Mouse (Mus musculus) forebrain, embryonic 15.5 days (tissue): ENCODE results near the gene Glyr1. TPM values are rescaled to one million over a fixed set of nuclear protein-coding genes. Genes with fewer than 3 reads are reported as not detected.

Experiments used
- ATAC-seq: fragments of 200-750 bp; cut with Nextera tagmentation; replicated peaks from 2 replicates; pipeline ENCODE4 v1.8.0; 2017; ENCODE audit warnings: mild to moderate bottlenecking, moderate TSS enrichment, moderate library complexity
- H3K27ac ChIP-seq: fragments of 300-500 bp; sonication (generic); replicated peaks from 2 replicates; pipeline ENCODE4 v1.5.1; 2015; ENCODE audit warnings: mild to moderate bottlenecking, inconsistent platforms
- H3K27me3 ChIP-seq: fragments of 300-500 bp; sonication (generic); 2 replicates; pipeline ENCODE4 v1.6.1; 2015; ENCODE audit warnings: inconsistent platforms
- H3K36me3 ChIP-seq: fragments of 300-500 bp; sonication (generic); 2 replicates; pipeline ENCODE4 v1.6.1; 2015; ENCODE audit warnings: mild to moderate bottlenecking, inconsistent platforms
- H3K4me1 ChIP-seq: fragments of 300-500 bp; sonication (generic); 2 replicates; pipeline ENCODE4 v1.6.1; 2015; ENCODE audit warnings: inconsistent platforms
- H3K4me2 ChIP-seq: fragments of 300-500 bp; sonication (generic); replicated peaks from 2 replicates; pipeline ENCODE4 v1.6.1; 2015; ENCODE audit warnings: mild to moderate bottlenecking, inconsistent platforms
- H3K4me3 ChIP-seq: fragments of 300-500 bp; sonication (generic); 2 replicates; pipeline ENCODE4 v1.5.1; 2015; ENCODE audit warnings: mild to moderate bottlenecking, inconsistent platforms
- H3K9ac ChIP-seq: fragments of 300-500 bp; sonication (generic); replicated peaks from 2 replicates; pipeline ENCODE4 v1.6.1; 2015; ENCODE audit warnings: mild to moderate bottlenecking, inconsistent platforms
- H3K9me3 ChIP-seq: fragments of 300-500 bp; sonication (generic); 2 replicates; pipeline ENCODE4 v1.6.1; 2016; ENCODE audit warnings: inconsistent platforms
- WGBS: fragments of 180-500 bp; shearing (Covaris S2); methylation state at CpG from one replicate; pipeline ENCODE4 v1.1.7; 2015; ENCODE audit warnings: mixed read lengths; 5-methylcytosine and 5-hydroxymethylcytosine counted together
- polyA plus RNA-seq: library from polyadenylated mRNA; unstranded; fragments of >200 nt; fragmentation: Nextera tagmentation; extraction: Ambion mirVana; gene quantifications from 2 replicates; pipeline ENCODE4 v1.2.1, GENCODE M21; 2015

Glyr1 gene
- polyA plus RNA-seq, 1 experiment from 2014 or later = 196 TPM

DNA sequence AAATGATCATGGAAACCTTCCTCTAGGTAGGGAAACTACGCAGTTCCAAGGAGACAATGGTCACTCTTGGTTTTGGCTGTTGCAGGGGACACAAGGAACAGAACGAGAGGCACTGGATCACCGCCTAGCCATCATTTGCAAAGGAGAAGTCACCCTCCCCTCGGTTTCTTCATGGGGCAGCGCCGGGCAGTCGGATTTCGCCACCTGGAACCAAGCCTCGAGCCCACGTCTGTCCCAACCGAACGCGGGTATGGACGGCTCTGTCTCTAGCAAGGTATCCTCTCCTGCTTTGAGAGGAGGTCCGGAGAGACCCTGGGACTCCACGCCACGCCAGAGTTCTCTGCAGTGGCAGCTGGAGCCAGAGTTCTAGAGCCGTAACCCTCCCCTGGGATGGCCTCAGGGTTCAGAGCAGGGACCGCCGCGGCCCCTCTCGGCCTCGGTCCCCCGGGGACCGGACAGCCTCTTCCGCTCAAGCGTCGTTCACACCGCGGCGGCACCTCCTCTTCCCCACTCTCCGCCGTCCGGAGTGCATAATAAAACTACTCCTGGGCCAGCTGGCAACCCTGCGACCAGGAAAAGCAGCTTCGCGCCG lies 385 bp downstream of the Glyr1 start:
- no peaks in the 10 kb centered on the region for H3K9me3 ChIP-seq
- ATAC-seq = peak; percentile 70
- under 1% methylated on average over 38 of the region's 38 CpGs for WGBS
- peak overlapping the region; percentile 63 for H3K4me2 ChIP-seq
- peak overlapping the region; percentile 82 for H3K27ac ChIP-seq
- peak overlapping the region; percentile 97 for H3K4me3 ChIP-seq
- H3K36me3 ChIP-seq = peaks cover 33% of the 10 kb centered on the region
- H3K4me1 ChIP-seq = peaks cover 43% of the 10 kb centered on the region
- H3K9ac ChIP-seq = peak overlapping the region; percentile 86
- H3K27me3 ChIP-seq = no peaks in the 10 kb centered on the region

DNA sequence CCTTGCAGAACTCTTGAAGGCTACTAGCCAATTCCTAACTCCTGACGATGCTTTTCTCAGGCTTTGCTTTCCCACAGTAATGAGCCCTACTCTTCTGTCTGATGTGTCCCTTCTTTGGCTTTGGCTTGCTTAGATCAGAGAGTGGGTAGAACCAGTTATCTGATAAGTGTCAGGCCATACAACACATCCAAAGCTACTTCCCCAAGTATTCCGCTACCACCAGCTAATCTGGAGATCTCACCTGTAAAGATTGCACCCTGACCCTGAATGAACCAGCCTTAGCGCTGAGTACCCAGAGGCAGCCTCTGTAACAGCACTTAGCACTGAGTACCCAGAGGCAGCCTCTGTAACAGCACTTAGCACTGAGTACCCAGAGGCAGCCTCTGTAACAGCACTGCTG lies 4.3 kb downstream of the Glyr1 start:
- Histone ChIP-seq H3K4me1 (peaks cover 17% of the 10 kb centered on the region), H3K27me3 (no peaks in the 10 kb centered on the region), H3K9me3 (no peaks in the 10 kb centered on the region), H3K4me2 (no peak overlapping the region), H3K9ac (no peak overlapping the region), H3K4me3 (no peak overlapping the region), H3K36me3 (peaks cover 69% of the 10 kb centered on the region), H3K27ac (no peak overlapping the region)
- WGBS = 97% methylated on average over 3 of the region's 3 CpGs
- ATAC-seq = no peak

DNA sequence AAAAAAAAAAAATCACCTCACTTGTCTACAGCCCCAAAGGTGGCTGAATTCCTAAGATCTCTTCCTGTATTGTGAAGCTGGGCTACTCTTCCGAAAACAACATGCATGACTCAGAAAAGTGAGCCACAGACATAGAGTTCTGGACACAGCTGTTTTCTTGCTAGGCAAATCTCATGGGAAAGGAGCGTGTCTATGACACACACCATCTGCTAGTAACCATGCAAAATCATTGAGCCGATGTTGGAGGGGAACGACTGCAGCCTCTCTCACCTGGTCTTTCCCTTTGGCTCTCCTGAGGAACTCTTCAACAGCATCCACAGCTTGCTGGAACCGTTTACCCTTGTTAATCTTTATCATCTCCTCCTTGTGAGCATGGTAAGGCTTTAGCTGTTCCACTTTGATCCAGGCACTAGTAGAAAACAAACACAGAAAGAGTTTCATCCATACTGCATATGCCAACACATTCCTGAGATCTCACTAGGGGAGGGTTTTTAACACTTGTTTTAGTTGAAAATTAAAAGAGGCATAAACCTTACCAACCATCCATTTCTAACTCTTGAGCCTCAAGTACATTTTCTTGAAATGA lies 12.9 kb downstream of the Glyr1 start:
- ATAC-seq = no peak
- no peaks in the 10 kb centered on the region for H3K9me3 ChIP-seq
- WGBS = 95% methylated on average over 5 of the region's 5 CpGs
- H3K36me3 ChIP-seq = peaks cover 96% of the 10 kb centered on the region
- no peak overlapping the region for H3K9ac ChIP-seq
- H3K4me2 ChIP-seq = no peak overlapping the region
- H3K4me1 ChIP-seq = no peaks in the 10 kb centered on the region
- H3K27ac ChIP-seq = no peak overlapping the region
- no peak overlapping the region for H3K4me3 ChIP-seq
- no peaks in the 10 kb centered on the region for H3K27me3 ChIP-seq

DNA sequence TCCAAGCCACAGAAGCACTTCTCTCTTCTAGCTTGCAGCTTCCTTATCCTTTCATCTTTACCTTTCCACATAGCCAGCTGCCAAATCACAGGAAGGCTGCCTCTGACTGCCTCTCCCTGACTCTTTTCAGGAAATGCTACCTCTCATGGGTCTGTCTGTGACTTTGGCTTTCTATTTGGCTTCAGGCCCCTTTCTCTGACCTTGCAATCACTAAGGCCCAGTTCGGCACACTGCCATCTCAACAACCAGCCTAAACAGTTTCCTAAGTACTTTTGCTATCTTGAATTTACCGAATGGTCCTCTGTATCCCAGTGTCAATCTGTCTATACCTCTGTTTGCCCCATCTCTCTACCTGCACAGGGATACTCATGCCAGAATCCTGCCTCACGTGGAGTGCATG lies 14.1 kb downstream of the Glyr1 start:
- Histone ChIP-seq H3K27me3 (no peaks in the 10 kb centered on the region), H3K4me3 (no peak overlapping the region), H3K4me1 (no peaks in the 10 kb centered on the region), H3K36me3 (peaks cover 96% of the 10 kb centered on the region), H3K4me2 (no peak overlapping the region), H3K9me3 (no peaks in the 10 kb centered on the region), H3K9ac (no peak overlapping the region), H3K27ac (no peak overlapping the region)
- WGBS = 92% methylated on average over 3 of the region's 3 CpGs
- no peak for ATAC-seq

DNA sequence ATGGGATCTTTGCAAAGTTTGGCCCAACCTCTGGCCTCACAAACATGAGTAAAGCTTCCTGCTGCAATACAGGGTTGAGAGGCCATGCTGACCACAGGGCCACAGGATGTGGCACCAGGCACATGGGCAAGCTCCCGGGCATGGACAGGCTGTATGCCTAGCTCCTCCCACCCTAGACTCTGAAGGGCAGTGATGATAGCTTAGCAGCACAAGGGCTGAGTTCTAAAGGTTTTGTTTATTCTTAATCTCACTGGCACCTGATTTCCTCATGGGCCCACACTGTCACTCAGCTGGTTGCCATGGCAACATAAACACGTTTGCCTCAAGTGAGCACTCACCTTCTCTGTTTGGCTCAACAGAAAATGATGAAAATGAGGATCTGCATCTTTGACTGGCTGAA lies 19.8 kb downstream of the Glyr1 start:
- ATAC-seq = no peak
- Histone ChIP-seq H3K9me3 (no peaks in the 10 kb centered on the region), H3K36me3 (peaks cover 97% of the 10 kb centered on the region), H3K27ac (no peak overlapping the region), H3K4me2 (no peak overlapping the region), H3K4me3 (no peak overlapping the region), H3K4me1 (no peaks in the 10 kb centered on the region), H3K9ac (no peak overlapping the region), H3K27me3 (no peaks in the 10 kb centered on the region)
- WGBS = 60% methylated on average over 2 of the region's 2 CpGs

DNA sequence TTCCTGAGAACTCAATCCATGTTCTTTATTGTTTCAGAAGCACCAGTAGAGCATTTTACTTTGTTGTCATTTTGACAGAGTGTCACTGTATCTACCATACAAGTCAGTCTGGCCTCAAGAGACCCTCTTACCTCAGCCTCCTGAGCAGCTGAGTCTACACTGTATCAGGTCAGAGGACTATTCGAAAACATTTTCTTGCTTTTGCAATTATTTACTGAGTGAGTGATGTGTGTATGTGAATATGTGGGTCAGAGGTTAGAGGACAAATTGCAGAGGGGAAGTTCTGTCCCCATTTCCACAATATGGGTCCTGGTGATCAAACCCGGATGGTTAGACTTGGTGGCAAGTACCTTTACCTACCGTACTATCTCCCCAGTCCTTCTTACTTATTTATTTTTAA lies 25.6 kb downstream of the Glyr1 start:
- ATAC-seq = no peak
- H3K9me3 ChIP-seq = no peaks in the 10 kb centered on the region
- no peak overlapping the region for H3K4me2 ChIP-seq
- no peaks in the 10 kb centered on the region for H3K27me3 ChIP-seq
- H3K27ac ChIP-seq = no peak overlapping the region
- H3K9ac ChIP-seq = no peak overlapping the region
- H3K36me3 ChIP-seq = peaks cover 96% of the 10 kb centered on the region
- WGBS = 91% methylated on average over 3 of the region's 3 CpGs
- H3K4me1 ChIP-seq = no peaks in the 10 kb centered on the region
- H3K4me3 ChIP-seq = no peak overlapping the region

DNA sequence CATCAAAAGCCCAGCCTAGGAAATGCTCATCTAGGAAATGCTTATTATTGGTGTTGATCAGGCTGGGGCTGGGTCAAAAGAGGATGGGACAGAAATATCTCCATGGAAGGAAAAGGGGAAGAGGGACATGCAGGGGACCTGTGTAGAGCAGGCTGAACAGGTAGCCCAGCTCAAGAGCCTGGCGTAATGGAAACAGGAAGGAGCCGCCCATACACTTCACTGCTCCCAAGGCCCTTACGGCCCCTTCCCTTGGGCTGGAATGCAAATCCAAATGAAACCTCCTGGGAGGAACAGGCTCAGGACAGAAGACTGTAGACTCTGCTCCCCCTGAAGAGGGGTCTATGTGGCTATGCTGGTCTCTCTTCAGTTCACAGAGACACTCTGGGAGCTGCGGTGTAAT lies 35.1 kb downstream of the Glyr1 start:
- no peak overlapping the region for H3K4me3 ChIP-seq
- no peak overlapping the region for H3K4me2 ChIP-seq
- H3K36me3 ChIP-seq = peaks cover 52% of the 10 kb centered on the region
- no peaks in the 10 kb centered on the region for H3K27me3 ChIP-seq
- no peak overlapping the region for H3K27ac ChIP-seq
- WGBS = 94% methylated on average over 4 of the region's 4 CpGs
- H3K4me1 ChIP-seq = peaks cover 11% of the 10 kb centered on the region
- H3K9ac ChIP-seq = no peak overlapping the region
- ATAC-seq = no peak
- no peaks in the 10 kb centered on the region for H3K9me3 ChIP-seq

DNA sequence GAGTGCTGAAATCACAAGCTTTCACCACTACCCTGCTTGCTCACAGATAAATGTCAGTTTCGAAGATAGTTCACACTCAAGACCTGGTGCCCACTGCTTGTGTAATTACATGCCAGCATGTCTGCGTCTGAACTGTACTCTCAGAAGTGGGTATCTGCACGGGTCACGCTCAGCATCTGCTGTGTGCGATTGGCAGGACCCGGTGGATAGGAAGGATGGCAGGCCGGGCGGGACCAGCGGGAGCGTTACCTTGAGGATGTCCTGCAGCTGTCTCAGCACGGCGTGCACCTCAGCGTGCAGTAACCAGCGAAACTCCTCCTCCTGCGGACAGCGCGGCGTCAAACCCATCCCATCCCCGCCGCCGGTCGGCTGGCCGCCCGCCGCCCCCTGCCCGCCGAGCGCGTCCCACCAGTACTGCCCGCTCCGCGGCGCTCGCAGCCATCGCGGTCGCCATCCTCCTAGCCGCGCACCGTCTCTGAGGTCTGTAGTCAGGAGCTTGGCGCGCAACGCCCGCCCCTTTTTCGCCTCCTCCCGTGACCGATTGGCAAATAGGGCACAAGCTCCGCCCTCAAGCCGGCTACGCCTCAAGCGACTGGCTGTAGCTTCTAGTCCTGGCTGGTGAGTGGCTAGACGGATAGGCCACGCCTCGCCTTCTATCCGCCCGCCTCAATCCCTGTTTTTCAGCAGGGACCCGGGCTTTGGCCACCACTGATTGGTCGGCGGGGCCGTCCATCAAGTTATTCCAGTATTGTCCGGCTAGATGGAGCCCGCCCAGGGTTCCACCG lies 36.4 kb downstream of the Glyr1 start, which contains the start of gene Rogdi:
TSS of gene Rogdi (minus strand) at position 500 of the 785 bp plus-strand sequence.
- H3K36me3 ChIP-seq = peaks cover 39% of the 10 kb centered on the region
- peak within 1 kb of the TSS; percentile 71 for H3K9ac ChIP-seq
- peaks cover 11% of the 10 kb centered on the region for H3K4me1 ChIP-seq
- H3K27me3 ChIP-seq = no peaks in the 10 kb centered on the region
- no peaks in the 10 kb centered on the region for H3K9me3 ChIP-seq
- H3K27ac ChIP-seq = peak within 1 kb of the TSS; percentile 77
- H3K4me2 ChIP-seq = peak within 1 kb of the TSS; percentile 67
- WGBS = 1% methylated on average over 57 of the region's 63 CpGs
- ATAC-seq = peak; percentile 99
- peak within 1 kb of the TSS; percentile 60 for H3K4me3 ChIP-seq

DNA sequence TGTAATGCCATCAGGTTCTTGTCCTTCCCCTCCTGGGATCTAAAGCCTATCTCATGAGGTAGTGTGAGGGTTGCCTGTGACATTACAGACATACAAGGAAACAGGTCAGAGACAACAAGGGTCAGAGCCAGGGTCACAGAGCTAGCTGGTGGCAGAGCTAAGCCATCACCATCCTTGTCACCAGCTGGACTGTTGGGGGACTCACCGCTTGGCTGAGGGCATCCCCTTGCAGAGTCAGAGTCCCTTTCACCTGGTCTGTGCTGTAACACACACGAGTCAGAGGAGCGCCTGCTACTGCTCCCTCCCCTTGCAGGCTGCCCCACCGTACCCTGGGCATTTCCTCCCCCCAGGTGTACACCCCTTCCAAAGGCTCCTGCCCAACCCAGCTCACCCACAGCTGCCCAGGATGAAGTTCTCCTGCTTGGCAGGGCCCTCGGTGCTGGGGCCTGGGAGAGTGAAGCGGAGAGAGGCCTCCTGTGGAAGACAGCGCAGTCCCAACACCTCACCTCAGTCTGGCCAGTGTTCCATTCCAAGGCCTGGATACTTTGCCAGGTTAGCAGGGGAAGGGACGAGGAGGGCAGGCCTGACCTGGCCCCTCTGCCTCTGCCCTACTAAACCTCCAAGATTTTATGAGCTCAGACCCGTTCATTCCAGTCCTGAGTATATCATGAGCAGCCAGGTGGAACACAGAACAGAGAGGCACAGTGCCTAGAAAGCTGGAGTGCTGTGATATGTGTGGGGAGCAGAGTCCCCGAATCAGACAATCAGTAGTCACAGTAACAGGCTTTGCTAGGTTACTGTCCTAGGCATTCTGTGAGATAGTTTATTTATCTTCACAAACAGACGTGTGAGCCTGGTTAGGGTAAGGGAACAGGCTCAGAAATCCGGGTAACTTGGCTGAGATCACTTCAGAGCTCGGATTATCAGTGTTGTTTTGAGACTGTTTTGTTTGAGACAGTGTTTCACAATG lies 37.3 kb downstream of the Glyr1 start:
- no peaks in the 10 kb centered on the region for H3K27me3 ChIP-seq
- H3K4me3 ChIP-seq = peak overlapping the region; percentile 60
- H3K4me1 ChIP-seq = peaks cover 11% of the 10 kb centered on the region
- peak overlapping the region; percentile 77; the same call in 1 of the 2 replicates for H3K27ac ChIP-seq
- no peak for ATAC-seq
- peak overlapping the region; percentile 71 for H3K9ac ChIP-seq
- 50% methylated on average over 13 of the region's 13 CpGs for WGBS
- H3K36me3 ChIP-seq = peaks cover 29% of the 10 kb centered on the region
- H3K4me2 ChIP-seq = peak overlapping the region; percentile 67
- H3K9me3 ChIP-seq = no peaks in the 10 kb centered on the region

DNA sequence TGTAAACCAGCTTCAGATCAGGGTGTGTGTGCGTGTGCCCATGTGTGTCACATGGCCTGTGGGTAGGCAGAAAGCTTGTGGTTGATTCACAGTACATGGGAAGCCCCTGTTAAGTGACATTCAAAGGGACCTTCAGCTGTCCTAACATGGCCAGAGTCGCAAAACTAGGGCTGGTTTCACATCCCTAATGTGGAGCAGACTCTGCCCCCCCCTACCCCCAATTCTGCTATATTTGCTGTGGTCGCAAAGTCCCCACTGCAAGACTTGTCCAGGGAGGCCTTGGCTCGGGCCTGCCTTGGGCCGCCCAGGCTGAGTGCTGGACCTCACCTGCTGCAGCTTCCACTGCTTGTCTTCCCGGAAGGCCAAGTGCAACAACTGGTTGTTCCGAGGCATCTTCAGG lies 38.4 kb downstream of the Glyr1 start:
- H3K9ac ChIP-seq = no peak overlapping the region
- H3K4me1 ChIP-seq = peaks cover 11% of the 10 kb centered on the region
- H3K4me3 ChIP-seq = no peak overlapping the region
- no peaks in the 10 kb centered on the region for H3K27me3 ChIP-seq
- no peak overlapping the region for H3K27ac ChIP-seq
- no peak overlapping the region for H3K4me2 ChIP-seq
- ATAC-seq = no peak
- H3K36me3 ChIP-seq = peaks cover 19% of the 10 kb centered on the region
- 91% methylated on average over 7 of the region's 7 CpGs for WGBS
- no peaks in the 10 kb centered on the region for H3K9me3 ChIP-seq

DNA sequence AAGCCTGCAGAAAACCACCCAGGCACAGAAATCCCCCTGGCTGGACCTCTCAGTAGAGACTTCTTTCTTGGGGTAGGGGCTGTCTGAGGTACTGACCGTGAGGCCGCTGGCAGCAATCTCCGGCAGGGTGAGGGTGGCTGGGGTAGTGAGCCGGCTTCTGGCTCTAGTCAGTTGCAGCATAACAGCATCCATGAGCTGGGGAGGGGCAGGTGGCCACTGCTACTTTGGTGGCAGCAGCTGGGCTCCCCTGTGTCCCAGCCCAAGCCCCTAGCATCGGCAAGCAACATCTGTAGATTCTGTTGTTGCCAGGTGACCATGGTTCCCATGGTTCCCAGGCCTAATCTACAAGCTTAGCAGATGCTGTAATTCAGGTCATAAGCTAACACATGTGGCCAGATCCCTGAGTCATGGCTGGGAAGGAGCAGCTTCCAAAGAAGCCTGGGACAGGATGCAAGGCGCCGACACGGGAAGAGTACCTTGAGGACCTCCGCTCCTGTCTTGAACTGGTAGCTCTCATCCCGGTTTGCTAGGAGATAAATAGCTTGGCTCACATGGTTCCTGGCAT lies 39.2 kb downstream of the Glyr1 start:
- 95% methylated on average over 10 of the region's 10 CpGs for WGBS
- peaks cover 11% of the 10 kb centered on the region for H3K4me1 ChIP-seq
- no peaks in the 10 kb centered on the region for H3K9me3 ChIP-seq
- no peak overlapping the region for H3K4me3 ChIP-seq
- peaks cover 11% of the 10 kb centered on the region for H3K36me3 ChIP-seq
- H3K9ac ChIP-seq = no peak overlapping the region
- no peak for ATAC-seq
- H3K27ac ChIP-seq = no peak overlapping the region
- no peak overlapping the region for H3K4me2 ChIP-seq
- no peaks in the 10 kb centered on the region for H3K27me3 ChIP-seq
